In the genomic region with DNA sequence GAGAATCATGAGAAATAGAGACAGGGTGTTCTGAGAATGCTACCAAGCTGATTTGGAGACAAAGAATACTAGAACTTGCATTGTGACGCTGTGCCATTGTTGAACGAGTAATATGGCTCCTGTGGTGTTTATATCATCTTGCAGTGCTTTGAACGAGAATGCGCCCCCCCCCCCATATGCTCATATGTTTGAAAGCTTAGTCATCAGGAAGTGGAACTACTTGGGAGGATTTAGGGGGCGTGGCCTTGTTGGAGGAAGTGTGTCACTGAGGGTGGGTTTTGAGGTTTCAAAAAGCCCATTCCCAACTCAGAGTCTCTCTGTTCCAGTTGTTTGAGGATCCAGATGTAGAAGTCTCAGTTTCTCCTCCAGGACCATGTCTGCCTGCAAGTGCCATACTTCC, we compare ENCODE assay signal across 14 mouse cellular contexts.
"Had no signal": no experiment of that assay in that cellular context is flagged by ENCODE, and none has a peak within 500 bp of the region (broad histone marks: within the 10 kb centered on the region; RNA-seq: fewer than 3 reads in every experiment).

No protein-coding gene starts in this region.

- H3K36me3 ChIP-seq: kidney, embryonic 15.5 days; liver, embryonic 12.5 days; midbrain, embryonic 12.5 days; neural tube, embryonic 15.5 days had no signal

- H3K27ac ChIP-seq: kidney, embryonic 15.5 days; liver, embryonic 12.5 days; midbrain, embryonic 12.5 days; neural tube, embryonic 15.5 days had no signal

- H3K9me3 ChIP-seq: kidney, embryonic 15.5 days; liver, embryonic 12.5 days; midbrain, embryonic 12.5 days; neural tube, embryonic 15.5 days had no signal

- H3K4me2 ChIP-seq: kidney, embryonic 15.5 days; liver, embryonic 12.5 days; lung, embryonic 14.5 days; midbrain, embryonic 12.5 days; neural tube, embryonic 15.5 days had no signal

- H3K27me3 ChIP-seq: kidney, embryonic 15.5 days; liver, embryonic 12.5 days; midbrain, embryonic 12.5 days; neural tube, embryonic 15.5 days had no signal

- ATAC-seq: liver, embryonic 12.5 days had no signal

- H3K9ac ChIP-seq: kidney, embryonic 15.5 days; liver, embryonic 12.5 days; lung, embryonic 14.5 days; midbrain, embryonic 12.5 days; neural tube, embryonic 15.5 days had no signal

- DNase-seq: kidney, postnatal 14 days; layer of hippocampus, postnatal 36 days; lung, embryonic 14.5 days; lung, postnatal 10 days; lung, postnatal 4 days; right cerebral cortex, adult 18-20 months; right cerebral cortex, postnatal 25 days; thymus, adult 18-20 months; thymus, postnatal 14 days had no signal

- H3K4me3 ChIP-seq: kidney, embryonic 15.5 days; liver, embryonic 12.5 days; midbrain, embryonic 12.5 days; myocyte; neural tube, embryonic 15.5 days had no signal

- H3K4me1 ChIP-seq: liver, embryonic 12.5 days; midbrain, embryonic 12.5 days had no signal
